Mouse (Mus musculus): ENCODE data around the gene Slc10a1.

Slc10a1 gene

DNA sequence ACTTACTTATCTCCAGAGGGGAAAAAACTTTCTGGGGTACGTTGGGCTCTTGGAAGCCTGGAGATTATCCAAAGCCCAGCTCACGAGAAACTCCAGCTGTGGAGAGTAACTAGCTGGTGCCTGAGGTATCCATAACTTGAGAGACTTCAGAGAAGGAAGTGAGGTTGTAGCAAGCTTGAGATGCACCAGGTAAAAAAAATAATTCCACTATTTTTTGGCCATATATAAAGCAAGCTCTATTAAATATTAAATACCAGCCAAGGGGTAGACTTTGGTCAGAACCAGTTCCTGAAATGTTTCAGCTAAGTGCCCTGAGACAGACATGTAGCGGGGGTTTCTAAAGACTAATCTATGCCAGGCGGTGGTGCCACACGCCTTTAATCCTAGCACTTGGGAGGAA lies at the start of gene Slc10a1:
Gene Slc10a1 (minus strand): TSS at position 101 of the 400 bp plus-strand sequence.
- DNase-seq (ENCODE audit: low spot score in 2 of 2) = no peak

- no peak for DNase-seq (ENCODE audit: low spot score in 2 of 2)
Observed at GRCm38 (mm10) chr12:81017624-81018023, 49.1 kb upstream of the Slc10a1 start.

DNA sequence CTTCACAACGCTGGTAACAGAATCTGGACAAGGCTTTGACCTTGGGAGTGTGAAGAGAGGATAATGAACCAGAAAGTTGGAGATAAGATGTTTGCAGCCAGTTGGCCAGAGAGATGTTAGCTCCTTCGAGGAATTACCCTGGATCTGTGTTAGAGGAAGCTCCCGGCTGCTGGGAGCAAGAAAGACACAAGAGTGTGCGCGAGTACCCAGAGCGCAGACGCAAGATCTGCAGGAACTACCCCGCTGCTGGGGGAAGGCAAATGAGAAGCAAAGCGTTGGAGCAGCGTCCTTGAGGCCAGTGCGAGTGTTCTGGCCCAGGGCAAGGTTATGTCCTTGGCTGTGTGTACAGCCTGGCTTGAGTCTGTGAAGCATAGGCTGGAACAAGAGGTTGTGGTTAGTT lies 45.0 kb upstream of the Slc10a1 start:
- DNase-seq (ENCODE audit: low spot score in 2 of 2) = no peak

DNA sequence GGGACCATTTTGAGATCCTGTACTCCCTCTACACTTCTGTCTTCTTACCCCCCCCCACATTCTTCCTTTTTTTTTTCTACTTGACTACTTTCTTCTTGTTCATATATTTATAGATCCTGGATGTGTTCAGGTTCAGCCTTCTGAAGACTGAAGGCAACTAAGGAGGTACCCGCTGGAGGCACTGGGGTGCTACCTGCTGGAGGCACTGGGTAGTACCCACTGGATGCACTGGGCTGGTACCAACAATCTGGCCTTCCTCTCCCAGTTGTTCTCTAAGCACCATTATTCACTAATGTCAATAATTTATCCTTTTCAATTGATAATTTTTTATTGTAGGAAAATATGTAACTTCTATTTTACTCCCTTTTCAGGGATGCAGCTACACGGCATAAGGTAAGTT lies 43.5 kb upstream of the Slc10a1 start:
- no peak for DNase-seq (ENCODE audit: low spot score in 2 of 2)

- DNase-seq (ENCODE audit: low spot score in 2 of 2) = no peak
Observed at GRCm38 (mm10) chr12:81009813-81010212, 41.3 kb upstream of the Slc10a1 start.

- no peak for DNase-seq (ENCODE audit: low spot score in 2 of 2)
Observed at GRCm38 (mm10) chr12:81002841-81003635, 34.5 kb upstream of the Slc10a1 start.

DNA sequence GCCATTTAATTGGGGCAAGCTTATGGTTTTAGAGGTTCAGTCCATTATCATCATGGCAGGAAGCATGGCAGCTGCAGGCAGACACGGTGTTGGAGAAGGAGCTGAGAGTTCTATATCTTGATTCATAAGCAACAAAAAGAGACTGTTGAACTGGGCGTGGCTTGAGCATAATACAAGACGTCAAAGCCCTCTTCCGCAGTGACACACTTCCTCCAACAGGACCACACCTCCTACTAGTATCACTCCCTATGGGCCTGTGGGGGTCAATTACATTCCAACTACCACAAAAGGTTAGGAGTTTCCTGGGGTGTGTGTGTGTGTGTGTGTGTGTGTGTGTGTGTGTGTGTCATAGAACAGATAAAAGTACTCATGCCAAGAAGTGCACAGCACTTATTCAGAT lies 32.4 kb upstream of the Slc10a1 start:
- no peak for DNase-seq (ENCODE audit: low spot score in 2 of 2)

DNA sequence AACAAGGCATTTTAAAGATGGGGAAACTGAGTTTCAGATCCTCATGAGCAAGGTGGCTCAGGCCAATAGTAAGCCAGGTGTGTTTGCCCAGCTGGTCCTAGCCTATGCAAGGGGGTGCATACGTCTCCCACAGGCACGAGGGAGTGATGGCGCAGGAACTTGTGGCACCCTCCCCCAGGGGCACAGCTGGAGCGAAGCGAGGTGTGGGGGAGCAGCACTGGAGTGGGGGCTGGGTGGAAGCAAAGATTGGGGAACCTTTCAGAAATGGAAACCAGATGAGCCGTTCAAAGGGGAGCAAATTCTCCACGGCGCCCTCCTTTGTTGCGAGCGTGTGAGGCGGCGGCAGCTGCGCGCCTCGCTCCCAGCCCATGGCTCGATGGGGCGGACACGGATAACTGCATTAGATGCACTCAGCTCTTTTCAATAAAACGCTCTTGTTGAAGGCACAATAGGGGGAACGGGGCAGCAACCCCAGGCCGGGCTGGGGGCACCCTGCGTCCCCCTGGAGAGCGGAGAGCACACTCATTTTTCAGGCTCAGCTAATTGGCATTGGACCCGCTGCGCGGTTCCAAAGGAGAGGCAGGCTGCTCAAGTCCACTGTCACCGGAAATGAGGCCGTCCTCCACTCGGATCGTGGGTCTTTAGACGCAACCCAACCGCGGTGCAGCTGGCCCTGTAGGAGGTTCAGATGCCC lies 30.2 kb upstream of the Slc10a1 start:
- DNase-seq (ENCODE audit: low spot score in 2 of 2) = no peak

DNA sequence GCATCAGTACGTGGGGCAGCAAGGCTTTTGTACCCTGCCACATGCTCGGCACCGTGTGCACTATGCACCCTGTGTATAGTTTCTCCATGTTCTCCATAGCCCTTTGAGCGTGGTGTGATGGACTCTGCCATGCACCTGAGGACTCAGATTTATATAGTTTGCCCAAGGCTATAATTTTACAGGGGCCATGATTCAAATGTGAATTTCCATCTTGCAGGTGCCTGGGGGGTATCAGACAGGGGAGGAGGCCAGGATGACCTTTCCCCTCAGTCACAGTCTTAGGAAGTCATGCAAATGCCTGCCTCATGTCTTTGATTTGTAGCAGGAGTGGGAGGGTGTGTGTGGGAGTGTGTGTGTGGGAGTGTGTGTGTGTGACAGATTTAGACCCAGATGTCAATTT lies 29.1 kb upstream of the Slc10a1 start:
- no peak for DNase-seq (ENCODE audit: low spot score in 2 of 2)

DNA sequence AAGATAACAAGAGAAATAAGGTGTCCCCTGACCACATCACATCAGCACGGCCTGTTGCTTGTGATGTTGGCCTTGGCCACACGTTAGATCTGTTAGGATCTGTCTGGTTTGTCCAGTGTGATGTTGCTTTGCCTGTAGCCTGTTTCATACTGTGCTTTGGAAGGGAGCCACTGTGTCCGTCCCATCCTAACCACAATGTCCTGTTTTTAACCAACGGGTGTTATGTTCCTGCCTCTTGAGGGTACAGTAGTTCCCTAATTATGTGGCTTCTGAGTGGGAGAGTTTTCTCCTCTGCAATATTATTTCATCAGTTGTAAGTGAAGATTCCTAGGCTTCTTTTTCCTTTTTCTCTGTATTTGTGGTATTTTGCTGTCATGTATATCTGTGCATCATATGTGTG lies 26.8 kb upstream of the Slc10a1 start:
- DNase-seq (ENCODE audit: low spot score in 2 of 2) = no peak

- no peak for DNase-seq (ENCODE audit: low spot score in 2 of 2)
Observed at GRCm38 (mm10) chr12:80993773-80994172, 25.3 kb upstream of the Slc10a1 start.

GRCm38 (mm10) chr12:80992540-80993122 lies 24.1 kb upstream of the Slc10a1 start:
- no peak for DNase-seq (ENCODE audit: low spot score in 2 of 2)

GRCm38 (mm10) chr12:80991806-80992205 lies 23.3 kb upstream of the Slc10a1 start:
- DNase-seq (ENCODE audit: low spot score in 2 of 2) = no peak

DNA sequence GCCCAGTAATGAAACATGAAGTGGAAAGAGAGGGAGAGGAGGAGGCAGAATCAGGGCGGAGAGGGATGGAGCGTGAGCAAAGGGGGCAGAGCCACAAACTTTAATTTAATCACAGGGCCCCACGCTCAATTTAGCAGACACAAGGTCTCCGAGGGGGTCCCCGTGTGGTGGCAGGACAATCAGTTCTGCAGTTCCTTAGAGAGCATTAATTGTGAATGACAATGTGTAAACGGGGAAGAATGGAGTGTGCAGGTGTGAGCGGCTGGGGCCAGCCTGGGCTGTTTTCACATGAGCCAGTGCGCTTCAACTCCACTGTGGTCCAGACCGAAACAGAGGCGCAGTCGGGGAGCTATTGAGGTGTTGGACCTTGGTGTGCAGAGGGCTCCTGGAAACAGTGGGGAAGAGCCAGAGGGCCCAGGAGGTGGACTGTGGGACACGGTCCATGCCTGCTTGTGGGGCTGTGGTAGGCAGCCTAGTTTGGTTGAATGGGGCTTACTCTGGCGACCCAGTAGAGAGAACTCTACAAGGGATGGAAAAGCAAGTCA lies 22.5 kb upstream of the Slc10a1 start:
- no peak for DNase-seq (ENCODE audit: low spot score in 2 of 2)

- no peak for DNase-seq (ENCODE audit: low spot score in 2 of 2)
Observed at GRCm38 (mm10) chr12:80988286-80988685, 19.8 kb upstream of the Slc10a1 start.

GRCm38 (mm10) chr12:80986628-80987027 lies 18.1 kb upstream of the Slc10a1 start:
- DNase-seq (ENCODE audit: low spot score in 2 of 2) = no peak

DNA sequence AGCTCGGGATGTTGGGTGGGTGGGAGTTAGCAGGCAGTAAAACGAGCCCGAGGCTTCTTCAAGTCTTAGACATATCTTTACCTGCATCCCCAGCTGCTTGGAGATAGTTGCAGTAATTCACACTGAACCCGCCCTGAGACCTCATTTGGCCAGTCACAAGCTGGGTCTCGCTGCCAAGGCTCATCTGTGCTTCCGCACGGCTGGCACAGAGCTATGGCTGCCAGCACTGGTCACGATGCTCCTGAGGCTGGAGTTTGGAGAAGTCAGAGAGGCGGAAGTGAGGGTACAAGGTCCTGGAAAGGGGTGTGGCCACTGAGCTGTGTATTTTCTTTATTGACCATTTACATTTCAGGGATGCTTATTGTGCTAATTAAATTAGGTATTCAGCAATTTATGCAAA lies 15.2 kb upstream of the Slc10a1 start:
- DNase-seq (ENCODE audit: low spot score in 2 of 2) = no peak

- DNase-seq (ENCODE audit: low spot score in 2 of 2) = peak in 1 of 2 experiments; percentile 56
Observed at GRCm38 (mm10) chr12:80982326-80982725, 13.8 kb upstream of the Slc10a1 start.

GRCm38 (mm10) chr12:80975939-80976671 lies 7.6 kb upstream of the Slc10a1 start:
- no peak for DNase-seq (ENCODE audit: low spot score in 2 of 2)

GRCm38 (mm10) chr12:80971756-80972155 lies 3.3 kb upstream of the Slc10a1 start:
- no peak for DNase-seq (ENCODE audit: low spot score in 2 of 2)

DNA sequence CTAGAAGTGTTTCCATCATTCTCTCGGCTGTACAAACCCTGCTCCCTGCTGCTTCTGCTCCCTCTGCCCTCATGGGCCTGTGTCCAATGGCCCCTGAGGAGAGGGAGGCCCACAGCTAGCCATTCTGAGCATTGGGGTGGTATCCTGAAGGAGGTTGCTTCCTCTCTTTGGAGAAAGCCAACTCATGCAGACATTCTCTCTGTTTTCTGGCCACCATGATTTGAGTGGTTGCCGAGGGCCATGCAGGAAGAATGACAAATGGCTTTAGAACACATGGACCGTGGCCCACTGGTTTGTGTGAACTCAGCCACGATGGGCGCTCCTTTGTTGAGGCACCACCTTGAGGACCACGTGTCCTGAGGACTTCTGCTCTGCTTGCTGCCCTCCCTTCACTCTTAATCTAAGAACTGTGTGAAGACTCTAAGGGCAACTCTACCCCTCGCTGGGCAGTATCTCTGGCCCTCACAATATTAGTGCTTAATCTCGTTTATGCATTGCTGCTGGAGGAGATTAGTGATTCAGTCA lies 1.7 kb upstream of the Slc10a1 start:
- DNase-seq (ENCODE audit: low spot score in 2 of 2) = no peak

DNA sequence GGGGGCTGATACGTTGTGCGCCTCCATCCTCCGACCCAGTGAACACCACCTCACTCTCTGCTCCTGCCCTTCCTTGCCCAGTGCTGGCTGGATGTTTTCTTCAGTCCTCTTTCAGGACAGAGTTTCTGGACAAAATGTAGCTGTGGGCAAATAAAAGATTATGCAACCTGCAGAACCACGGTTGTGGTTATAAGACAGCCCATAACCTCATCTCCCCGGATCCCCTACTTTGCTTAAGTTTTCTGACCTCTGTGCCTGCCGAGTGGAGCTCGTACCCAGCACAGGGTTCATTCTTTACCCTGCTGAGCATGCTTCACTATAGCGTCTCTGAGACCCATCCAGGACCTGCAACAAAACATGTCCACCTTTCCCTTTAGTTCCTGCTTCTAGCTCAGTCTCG lies 587 bp downstream of the Slc10a1 start:
- DNase-seq (ENCODE audit: low spot score in 2 of 2) = no peak
